Mouse (Mus musculus) midbrain, embryonic 11.5 days (tissue): ENCODE data around the gene Bcl2l1. TPM values are rescaled to one million over a fixed set of nuclear protein-coding genes. Genes with fewer than 3 reads are reported as not detected.
A peak's percentile ranks its signal among the peaks of the same experiment; 100 is the strongest.

Experiments
- ATAC-seq: fragments of 200-750 bp; cut with Nextera tagmentation; 2 replicates; pipeline ENCODE4 v1.8.0; 2017; ENCODE audit warnings: moderate TSS enrichment, moderate library complexity; ENCODE audit not compliant: low FRiP score
- DNase-seq: peaks from one replicate; pipeline ENCODE4 v3.0.0; 2015; ENCODE audit warnings: low spot score; ENCODE audit errors: missing footprints
- H3K27ac ChIP-seq: fragments of 300-500 bp; sonication (generic); 2 replicates; pipeline ENCODE4 v1.5.1; 2014; ENCODE audit warnings: low read depth, low read length
- H3K27me3 ChIP-seq: fragments of 300-500 bp; sonication (generic); 2 replicates; pipeline ENCODE4 v1.6.1; 2014; ENCODE audit warnings: mild to moderate bottlenecking, low read length, moderate library complexity, mixed read lengths; ENCODE audit not compliant: control insufficient read depth, insufficient read depth
- H3K36me3 ChIP-seq: fragments of 300-500 bp; sonication (generic); 2 replicates; pipeline ENCODE4 v1.6.1; 2014; ENCODE audit warnings: mild to moderate bottlenecking, low read length, moderate library complexity, mixed read lengths; ENCODE audit not compliant: control insufficient read depth, insufficient read depth
- H3K4me1 ChIP-seq: fragments of 300-500 bp; sonication (generic); 2 replicates; pipeline ENCODE4 v1.6.1; 2014; ENCODE audit warnings: low read length; ENCODE audit not compliant: control insufficient read depth, insufficient read depth
- H3K4me2 ChIP-seq: fragments of 300-500 bp; sonication (generic); 2 replicates; pipeline ENCODE4 v1.6.1; 2014; ENCODE audit warnings: mild to moderate bottlenecking, moderate library complexity
- H3K4me3 ChIP-seq: fragments of 300-500 bp; sonication (generic); 2 replicates; pipeline ENCODE4 v1.5.1; 2014; ENCODE audit warnings: low read depth, low read length
- H3K9ac ChIP-seq: fragments of 300-500 bp; sonication (generic); 2 replicates; pipeline ENCODE4 v1.6.1; 2014; ENCODE audit warnings: low read length
- H3K9me3 ChIP-seq: fragments of 300-500 bp; sonication (generic); 2 replicates; pipeline ENCODE4 v1.6.1; 2016; ENCODE audit warnings: low read length; ENCODE audit not compliant: control insufficient read depth
- WGBS: fragments of 180-500 bp; shearing (Covaris S2); extraction: QIAGEN DNeasy Blood & Tissue Kit; methylation state at CpG from one replicate; pipeline ENCODE4 v1.1.7; 2014; 5-methylcytosine and 5-hydroxymethylcytosine counted together
- polyA plus RNA-seq: library from polyadenylated mRNA; unstranded; fragments of >200 nt; fragmentation: Nextera tagmentation; extraction: Ambion mirVana; gene quantifications from 2 replicates; pipeline ENCODE4 v1.2.1, GENCODE M21; 2014

Gene Bcl2l1
- polyA plus RNA-seq, 1 experiment from 2014 or later = 125 TPM

- ATAC-seq = no peak
- no peaks in the 10 kb centered on the region for H3K9me3 ChIP-seq
These were observed 33.9 kb downstream of the Bcl2l1 start for GRCm38 (mm10) chr2:152797589-152797988.

GRCm38 (mm10) chr2:152794281-152794827, 37.2 kb downstream of the Bcl2l1 start:
- WGBS = 80% methylated on average over 9 of the region's 9 CpGs
- Histone ChIP-seq H3K36me3 (no peaks in the 10 kb centered on the region), H3K4me3 (no peak overlapping the region), H3K4me1 (no peaks in the 10 kb centered on the region), H3K27me3 (no peaks in the 10 kb centered on the region), H3K4me2 (no peak overlapping the region), H3K27ac (no peak overlapping the region), H3K9ac (no peak overlapping the region), H3K9me3 (no peaks in the 10 kb centered on the region)
- no peak for ATAC-seq
- no peak for DNase-seq

More at GRCm38 (mm10) chr2:152797589-152797988, 33.9 kb downstream of the Bcl2l1 start:
- Histone ChIP-seq H3K36me3 (no peaks in the 10 kb centered on the region), H3K27me3 (no peaks in the 10 kb centered on the region), H3K9ac (no peak overlapping the region), H3K4me3 (no peak overlapping the region), H3K27ac (no peak overlapping the region), H3K4me2 (no peak overlapping the region), H3K4me1 (no peaks in the 10 kb centered on the region)
- no peak for DNase-seq
- 89% methylated on average over 1 of the region's 1 CpGs for WGBS

GRCm38 (mm10) chr2:152793381-152793780, 38.1 kb downstream of the Bcl2l1 start:
- DNase-seq (no peak), ATAC-seq (no peak)
- H3K9me3 ChIP-seq = no peaks in the 10 kb centered on the region
- H3K27ac ChIP-seq = no peak overlapping the region
- no peak overlapping the region for H3K9ac ChIP-seq
- no peak overlapping the region for H3K4me3 ChIP-seq
- WGBS = 89% methylated on average over 5 of the region's 5 CpGs
- H3K4me2 ChIP-seq = no peak overlapping the region
- no peaks in the 10 kb centered on the region for H3K4me1 ChIP-seq
- no peaks in the 10 kb centered on the region for H3K36me3 ChIP-seq
- H3K27me3 ChIP-seq = no peaks in the 10 kb centered on the region

- Histone ChIP-seq H3K4me1 (no peaks in the 10 kb centered on the region), H3K36me3 (no peaks in the 10 kb centered on the region), H3K27ac (no peak overlapping the region), H3K4me3 (no peak overlapping the region), H3K4me2 (no peak overlapping the region), H3K9ac (no peak overlapping the region), H3K27me3 (no peaks in the 10 kb centered on the region), H3K9me3 (no peaks in the 10 kb centered on the region)
- no peak for DNase-seq
- no peak for ATAC-seq
- 49% methylated on average over 2 of the region's 2 CpGs for WGBS
These were observed 39.1 kb downstream of the Bcl2l1 start for GRCm38 (mm10) chr2:152792461-152792860.

- Histone ChIP-seq H3K27me3 (no peaks in the 10 kb centered on the region), H3K9ac (no peak overlapping the region), H3K4me2 (no peak overlapping the region), H3K9me3 (no peaks in the 10 kb centered on the region), H3K36me3 (no peaks in the 10 kb centered on the region), H3K27ac (0 out of 2 replicates have a peak overlapping the region, but pooled peaks have one; percentile 11), H3K4me1 (no peaks in the 10 kb centered on the region), H3K4me3 (no peak overlapping the region)
- DNase-seq = no peak
- no peak for ATAC-seq
- WGBS = 69% methylated on average over 4 of the region's 4 CpGs
These were observed 41.9 kb downstream of the Bcl2l1 start for GRCm38 (mm10) chr2:152789591-152789999.

- WGBS = 76% methylated on average over 6 of the region's 6 CpGs
- H3K27me3 ChIP-seq = no peaks in the 10 kb centered on the region
- H3K27ac ChIP-seq = peak overlapping the region; percentile 11; the same call in 1 of the 2 replicates
- DNase-seq (no peak), ATAC-seq (no peak)
- no peak overlapping the region for H3K9ac ChIP-seq
- no peaks in the 10 kb centered on the region for H3K36me3 ChIP-seq
- no peak overlapping the region for H3K4me2 ChIP-seq
- no peaks in the 10 kb centered on the region for H3K9me3 ChIP-seq
- H3K4me1 ChIP-seq = no peaks in the 10 kb centered on the region
- H3K4me3 ChIP-seq = no peak overlapping the region
These were observed 42.6 kb downstream of the Bcl2l1 start for GRCm38 (mm10) chr2:152788892-152789421.

GRCm38 (mm10) chr2:152787543-152787942, 44.0 kb downstream of the Bcl2l1 start:
- 94% methylated on average over 6 of the region's 6 CpGs for WGBS
- Histone ChIP-seq H3K27me3 (no peaks in the 10 kb centered on the region), H3K9me3 (no peaks in the 10 kb centered on the region), H3K4me2 (no peak overlapping the region), H3K36me3 (no peaks in the 10 kb centered on the region), H3K27ac (no peak overlapping the region), H3K9ac (no peak overlapping the region), H3K4me1 (no peaks in the 10 kb centered on the region), H3K4me3 (no peak overlapping the region)
- DNase-seq (no peak), ATAC-seq (no peak)

- no peak for DNase-seq
- no peak overlapping the region for H3K4me3 ChIP-seq
- no peak overlapping the region for H3K4me2 ChIP-seq
- no peak for ATAC-seq
- H3K36me3 ChIP-seq = no peaks in the 10 kb centered on the region
- no peaks in the 10 kb centered on the region for H3K9me3 ChIP-seq
- H3K4me1 ChIP-seq = no peaks in the 10 kb centered on the region
- no peak overlapping the region for H3K27ac ChIP-seq
- WGBS = 95% methylated on average over 2 of the region's 2 CpGs
- H3K27me3 ChIP-seq = no peaks in the 10 kb centered on the region
- H3K9ac ChIP-seq = no peak overlapping the region
These were observed 44.4 kb downstream of the Bcl2l1 start for GRCm38 (mm10) chr2:152787136-152787535.

GRCm38 (mm10) chr2:152785446-152786350, 45.8 kb downstream of the Bcl2l1 start:
- 0 out of 2 replicates have a peak, but pooled peaks cover 4% of the 10 kb centered on the region for H3K36me3 ChIP-seq
- 78% methylated on average over 18 of the region's 18 CpGs for WGBS
- H3K27ac ChIP-seq = no peak overlapping the region
- no peak overlapping the region for H3K4me2 ChIP-seq
- no peaks in the 10 kb centered on the region for H3K9me3 ChIP-seq
- no peak overlapping the region for H3K9ac ChIP-seq
- H3K27me3 ChIP-seq = no peaks in the 10 kb centered on the region
- H3K4me3 ChIP-seq = no peak overlapping the region
- DNase-seq (peak; percentile 82), ATAC-seq (no peak)
- no peaks in the 10 kb centered on the region for H3K4me1 ChIP-seq
